Mouse (Mus musculus): ENCODE results near the gene Zfp82.

The Zfp82 gene

GRCm38 (mm10) chr7:30089405-30089804 lies 16.7 kb upstream of the Zfp82 start:
- 0 out of 2 replicates have a peak, but pooled peaks cover 1% of the 10 kb centered on the region for H3K36me3 ChIP-seq (ENCODE audit: control insufficient read depth, insufficient read depth, low read length, poor library complexity, severe bottlenecking)
- no peak for DNase-seq (ENCODE audit: low read depth, low spot score)
- no peaks in the 10 kb centered on the region for H3K27me3 ChIP-seq (ENCODE audit: control insufficient read depth, insufficient read depth, low read length, poor library complexity, severe bottlenecking)

- no peak for DNase-seq (ENCODE audit: low read depth, low spot score)
- 0 out of 2 replicates have a peak, but pooled peaks cover 1% of the 10 kb centered on the region for H3K36me3 ChIP-seq (ENCODE audit: control insufficient read depth, insufficient read depth, low read length, poor library complexity, severe bottlenecking)
- H3K27me3 ChIP-seq (ENCODE audit: control insufficient read depth, insufficient read depth, low read length, poor library complexity, severe bottlenecking) = no peaks in the 10 kb centered on the region
These were observed 13.8 kb upstream of the Zfp82 start for GRCm38 (mm10) chr7:30086524-30086923.

GRCm38 (mm10) chr7:30064622-30065021 lies 8.1 kb downstream of the Zfp82 start:
- no peak for DNase-seq (ENCODE audit: low read depth, low spot score)
- no peaks in the 10 kb centered on the region for H3K27me3 ChIP-seq (ENCODE audit: control insufficient read depth, insufficient read depth, low read length, poor library complexity, severe bottlenecking)
- peaks cover 7% of the 10 kb centered on the region; the same call in 1 of the 2 replicates for H3K36me3 ChIP-seq (ENCODE audit: control insufficient read depth, insufficient read depth, low read length, poor library complexity, severe bottlenecking)

- H3K27me3 ChIP-seq (ENCODE audit: control insufficient read depth, insufficient read depth, low read length, poor library complexity, severe bottlenecking) = no peaks in the 10 kb centered on the region
- H3K36me3 ChIP-seq (ENCODE audit: control insufficient read depth, insufficient read depth, low read length, poor library complexity, severe bottlenecking) = peaks cover 7% of the 10 kb centered on the region; the same call in 1 of the 2 replicates
- DNase-seq (ENCODE audit: low read depth, low spot score) = peak; percentile 31
These were observed 10.2 kb downstream of the Zfp82 start for GRCm38 (mm10) chr7:30062478-30062877.

DNA sequence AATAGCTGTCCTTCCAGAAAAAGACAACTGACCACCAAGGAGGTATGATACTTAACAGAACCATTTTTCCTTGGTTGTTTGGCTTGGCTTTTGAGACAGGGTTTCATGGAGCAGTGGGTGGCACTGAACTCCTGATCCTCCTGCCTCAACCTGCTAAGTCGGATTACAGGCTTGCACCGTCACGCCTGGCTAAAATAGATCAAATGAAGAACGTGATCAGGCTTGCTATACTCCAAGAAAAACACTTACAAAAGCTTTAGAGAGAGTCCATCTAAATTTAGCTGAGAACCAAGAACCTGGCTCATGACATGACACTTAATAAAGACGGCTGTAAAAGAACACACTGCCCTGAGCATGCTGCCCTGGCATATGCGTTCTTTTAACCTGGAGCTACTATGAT lies 12.4 kb downstream of the Zfp82 start:
- H3K27me3 ChIP-seq (ENCODE audit: control insufficient read depth, insufficient read depth, low read length, poor library complexity, severe bottlenecking) = no peaks in the 10 kb centered on the region
- DNase-seq (ENCODE audit: low read depth, low spot score) = no peak
- H3K36me3 ChIP-seq (ENCODE audit: control insufficient read depth, insufficient read depth, low read length, poor library complexity, severe bottlenecking) = peaks cover 9% of the 10 kb centered on the region

- Histone ChIP-seq H3K27me3 (ENCODE audit: control insufficient read depth, insufficient read depth, low read length, poor library complexity, severe bottlenecking) (no peaks in the 10 kb centered on the region), H3K36me3 (ENCODE audit: control insufficient read depth, insufficient read depth, low read length, poor library complexity, severe bottlenecking) (peaks cover 8% of the 10 kb centered on the region)
- no peak for DNase-seq (ENCODE audit: low read depth, low spot score)
These were observed 19.1 kb downstream of the Zfp82 start for GRCm38 (mm10) chr7:30053591-30053990.

DNA sequence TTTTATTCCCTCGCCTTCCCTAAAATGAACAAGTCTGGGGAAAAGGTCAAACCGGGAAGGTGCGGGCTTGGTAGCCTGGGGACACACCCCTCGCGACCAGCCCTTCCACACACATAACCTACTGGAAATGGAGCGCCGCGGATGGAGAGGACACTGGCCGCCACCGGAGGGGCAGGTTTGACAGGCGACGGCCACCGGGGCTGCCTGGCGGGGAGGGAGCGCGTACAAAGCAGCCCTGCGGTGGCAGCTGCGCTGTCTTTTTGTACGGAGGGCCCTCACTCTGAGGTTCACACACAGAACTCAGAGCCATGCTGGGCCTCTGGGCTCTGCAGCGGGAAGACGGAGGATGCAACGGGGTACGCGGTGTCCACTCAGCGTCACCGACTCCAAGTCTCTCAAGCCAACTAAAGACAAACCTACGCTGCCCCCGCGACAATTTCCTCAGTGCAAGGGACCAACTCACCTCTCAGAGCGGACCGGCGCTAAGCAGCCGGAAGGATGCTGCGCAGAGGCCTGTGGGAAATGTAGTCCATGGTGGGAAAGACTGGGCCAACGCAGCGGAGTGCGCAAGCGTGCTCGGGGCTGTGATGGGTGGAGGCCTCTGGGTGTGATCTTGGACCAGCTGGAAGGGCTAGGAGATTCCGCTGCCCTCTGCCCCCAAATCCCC lies 21.7 kb downstream of the Zfp82 start, which contains the start of gene Zfp14:
Gene Zfp14, minus strand, starts transcription at position 499 of the 667 bp plus-strand sequence.
- H3K27me3 ChIP-seq (ENCODE audit: control insufficient read depth, insufficient read depth, low read length, poor library complexity, severe bottlenecking) = no peaks in the 10 kb centered on the region
- peak; percentile 89 for DNase-seq (ENCODE audit: low read depth, low spot score)
- H3K36me3 ChIP-seq (ENCODE audit: control insufficient read depth, insufficient read depth, low read length, poor library complexity, severe bottlenecking) = peaks cover 2% of the 10 kb centered on the region; the same call in 1 of the 2 replicates

GRCm38 (mm10) chr7:30048126-30048525 lies 24.6 kb downstream of the Zfp82 start:
- DNase-seq (ENCODE audit: low read depth, low spot score) = no peak
- no peaks in the 10 kb centered on the region for H3K36me3 ChIP-seq (ENCODE audit: control insufficient read depth, insufficient read depth, low read length, poor library complexity, severe bottlenecking)
- H3K27me3 ChIP-seq (ENCODE audit: control insufficient read depth, insufficient read depth, low read length, poor library complexity, severe bottlenecking) = no peaks in the 10 kb centered on the region

DNA sequence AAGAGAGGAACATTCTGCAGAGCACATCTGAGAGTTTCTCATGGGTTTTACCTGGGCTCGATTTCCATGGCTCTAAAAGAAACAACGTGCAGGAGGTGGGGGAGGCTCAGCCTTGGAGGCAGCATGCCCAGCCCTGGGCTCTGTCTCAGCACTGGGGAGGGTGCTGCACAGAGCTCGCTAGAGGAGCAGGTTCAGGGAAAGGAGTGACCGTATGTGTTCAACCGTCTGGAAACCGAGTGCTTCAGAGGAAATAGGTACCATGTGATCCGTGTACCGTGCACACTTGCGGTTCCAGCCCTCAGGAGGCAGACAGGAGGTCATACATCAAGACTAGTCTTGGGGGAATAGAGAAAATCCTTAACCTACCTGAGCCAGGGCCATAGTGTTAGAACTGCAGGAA lies 28.3 kb downstream of the Zfp82 start:
- peak; percentile 64 for DNase-seq (ENCODE audit: low read depth, low spot score)
- Histone ChIP-seq H3K36me3 (ENCODE audit: control insufficient read depth, insufficient read depth, low read length, poor library complexity, severe bottlenecking) (no peaks in the 10 kb centered on the region), H3K27me3 (ENCODE audit: control insufficient read depth, insufficient read depth, low read length, poor library complexity, severe bottlenecking) (no peaks in the 10 kb centered on the region)

DNA sequence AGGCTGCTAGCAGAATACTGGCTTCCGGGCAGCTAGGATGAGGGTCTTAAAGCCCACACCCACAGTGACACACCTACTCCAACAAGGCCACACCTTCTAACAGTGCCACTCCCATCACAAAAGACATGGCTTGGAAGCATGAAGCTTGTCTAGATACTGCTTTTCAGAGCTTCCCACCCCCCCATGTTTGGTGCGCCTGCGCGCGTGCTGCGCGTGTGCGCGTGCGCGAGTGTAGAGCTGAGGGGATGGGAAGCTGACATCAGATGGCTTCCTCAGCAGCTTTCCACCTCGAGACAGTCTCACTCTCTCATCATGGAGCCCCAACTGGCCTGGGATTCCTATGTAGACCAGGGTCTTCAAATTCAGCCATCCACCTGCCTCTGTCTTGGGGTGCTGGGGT lies 38.4 kb downstream of the Zfp82 start:
- DNase-seq (ENCODE audit: low read depth, low spot score) = no peak
- H3K27me3 ChIP-seq (ENCODE audit: control insufficient read depth, insufficient read depth, low read length, poor library complexity, severe bottlenecking) = no peaks in the 10 kb centered on the region
- H3K36me3 ChIP-seq (ENCODE audit: control insufficient read depth, insufficient read depth, low read length, poor library complexity, severe bottlenecking) = no peaks in the 10 kb centered on the region

- DNase-seq (ENCODE audit: low read depth, low spot score) = no peak
- Histone ChIP-seq H3K36me3 (ENCODE audit: control insufficient read depth, insufficient read depth, low read length, poor library complexity, severe bottlenecking) (no peaks in the 10 kb centered on the region), H3K27me3 (ENCODE audit: control insufficient read depth, insufficient read depth, low read length, poor library complexity, severe bottlenecking) (no peaks in the 10 kb centered on the region)
These were observed 41.3 kb downstream of the Zfp82 start for GRCm38 (mm10) chr7:30031379-30031778.

DNA sequence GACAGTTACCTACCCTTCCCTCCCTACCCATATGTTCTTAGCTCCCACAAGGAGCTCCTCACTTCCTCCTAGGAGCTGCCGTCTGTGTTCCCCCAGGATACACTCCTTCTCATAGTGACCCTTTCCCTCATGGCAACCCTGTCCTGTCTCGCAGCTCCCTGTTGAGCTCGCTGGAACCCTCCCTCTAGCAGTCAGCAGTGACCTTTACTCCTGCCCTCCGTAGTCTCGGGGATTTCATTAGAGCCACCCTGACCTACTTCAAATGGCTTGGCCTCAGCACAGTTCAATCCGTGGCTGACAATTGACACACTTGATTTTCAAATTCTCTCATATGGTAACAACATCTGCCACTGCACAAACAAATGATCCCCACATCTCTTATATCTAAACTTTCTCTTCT lies 42.0 kb downstream of the Zfp82 start:
- Histone ChIP-seq H3K27me3 (ENCODE audit: control insufficient read depth, insufficient read depth, low read length, poor library complexity, severe bottlenecking) (no peaks in the 10 kb centered on the region), H3K36me3 (ENCODE audit: control insufficient read depth, insufficient read depth, low read length, poor library complexity, severe bottlenecking) (no peaks in the 10 kb centered on the region)
- no peak for DNase-seq (ENCODE audit: low read depth, low spot score)

DNA sequence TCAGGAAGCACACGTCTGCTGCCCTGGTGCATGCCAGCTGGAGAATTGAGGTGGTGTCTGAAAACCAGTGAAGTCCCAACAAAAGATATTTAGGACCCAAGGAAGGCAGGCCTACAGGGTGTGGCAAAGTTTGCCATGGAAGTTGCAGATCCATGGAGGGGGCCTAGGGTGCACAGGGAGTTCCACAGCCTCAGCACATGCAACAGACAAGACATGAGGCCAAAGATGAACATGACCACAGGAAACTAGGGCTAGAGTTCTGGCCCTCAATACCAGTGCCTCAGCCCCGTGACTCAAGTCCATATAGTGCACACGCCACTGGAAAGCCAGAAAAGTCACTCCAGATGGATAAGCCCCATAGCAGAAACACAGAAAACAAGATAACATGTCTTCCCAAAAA lies 44.1 kb downstream of the Zfp82 start:
- Histone ChIP-seq H3K27me3 (ENCODE audit: control insufficient read depth, insufficient read depth, low read length, poor library complexity, severe bottlenecking) (no peaks in the 10 kb centered on the region), H3K36me3 (ENCODE audit: control insufficient read depth, insufficient read depth, low read length, poor library complexity, severe bottlenecking) (0 out of 2 replicates have a peak, but pooled peaks cover 3% of the 10 kb centered on the region)
- DNase-seq (ENCODE audit: low read depth, low spot score) = no peak

GRCm38 (mm10) chr7:30027331-30027730 lies 45.4 kb downstream of the Zfp82 start:
- no peak for DNase-seq (ENCODE audit: low read depth, low spot score)
- Histone ChIP-seq H3K27me3 (ENCODE audit: control insufficient read depth, insufficient read depth, low read length, poor library complexity, severe bottlenecking) (no peaks in the 10 kb centered on the region), H3K36me3 (ENCODE audit: control insufficient read depth, insufficient read depth, low read length, poor library complexity, severe bottlenecking) (0 out of 2 replicates have a peak, but pooled peaks cover 6% of the 10 kb centered on the region)

DNA sequence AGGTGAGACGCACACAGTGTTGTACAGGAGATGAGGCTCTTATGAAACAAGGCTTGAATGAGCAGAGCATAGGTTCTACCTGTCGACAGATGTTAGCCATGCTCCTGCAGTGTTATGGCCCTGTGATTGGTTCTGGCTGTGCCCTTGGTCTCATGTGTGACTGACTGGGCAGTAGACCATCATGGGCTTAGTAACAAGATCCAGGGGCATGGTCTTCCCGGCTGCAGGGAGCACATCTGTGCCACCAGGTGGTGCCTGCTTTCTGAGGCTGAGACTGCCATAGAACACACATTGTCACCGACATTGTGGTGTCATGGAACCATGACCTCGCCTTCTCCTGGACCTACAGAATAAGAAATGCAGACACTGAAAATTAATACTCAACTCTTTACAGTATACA lies 47.3 kb downstream of the Zfp82 start:
- DNase-seq (ENCODE audit: low read depth, low spot score) = peak; percentile 16
- no peaks in the 10 kb centered on the region for H3K27me3 ChIP-seq (ENCODE audit: control insufficient read depth, insufficient read depth, low read length, poor library complexity, severe bottlenecking)
- 0 out of 2 replicates have a peak, but pooled peaks cover 6% of the 10 kb centered on the region for H3K36me3 ChIP-seq (ENCODE audit: control insufficient read depth, insufficient read depth, low read length, poor library complexity, severe bottlenecking)

DNA sequence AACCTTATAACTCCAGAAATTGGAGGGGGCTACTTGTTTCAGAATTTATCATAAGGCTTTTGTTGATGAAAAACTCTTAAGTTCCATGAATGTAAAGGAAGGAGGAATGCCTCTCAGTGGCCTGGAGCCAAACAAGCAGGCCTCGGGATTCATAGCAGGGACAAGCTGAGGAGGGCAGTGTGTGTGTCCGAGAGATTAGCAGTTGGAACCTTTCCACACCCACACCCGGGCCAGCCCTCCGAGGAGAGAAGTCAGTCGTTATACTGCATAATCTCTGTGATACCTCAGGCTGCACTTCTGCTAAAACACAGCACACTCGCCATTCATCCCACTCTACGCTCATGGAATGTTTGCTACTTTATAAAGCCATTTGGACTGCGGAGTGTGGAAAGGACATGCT lies 48.9 kb downstream of the Zfp82 start:
- H3K27me3 ChIP-seq (ENCODE audit: control insufficient read depth, insufficient read depth, low read length, poor library complexity, severe bottlenecking) = no peaks in the 10 kb centered on the region
- no peak for DNase-seq (ENCODE audit: low read depth, low spot score)
- peaks cover 6% of the 10 kb centered on the region; the same call in 1 of the 2 replicates for H3K36me3 ChIP-seq (ENCODE audit: control insufficient read depth, insufficient read depth, low read length, poor library complexity, severe bottlenecking)
